Mouse (Mus musculus) layer of hippocampus, adult 9-11 months (tissue): ENCODE measurements around the gene Olfr922.

Experiments used
- DNase-seq: peaks from one replicate; pipeline ENCODE4 v3.0.0; 2022

The Olfr922 gene

GRCm38 (mm10) chr9:38814314-38814713 lies at the start of gene Olfr922:
TSS of gene Olfr922 (plus strand) at chr9:38814614.
- DNase-seq: no peak

GRCm38 (mm10) chr9:38772768-38773167 lies 41.6 kb upstream of the Olfr922 start, which contains the start of gene Olfr921:
TSS of gene Olfr921 (plus strand) at chr9:38773068.
- no peak for DNase-seq

- no peak for DNase-seq
Observed at GRCm38 (mm10) chr9:38792689-38793088, 21.7 kb upstream of the Olfr922 start.

GRCm38 (mm10) chr9:38805696-38806095 lies 8.7 kb upstream of the Olfr922 start:
- DNase-seq: no peak

DNA sequence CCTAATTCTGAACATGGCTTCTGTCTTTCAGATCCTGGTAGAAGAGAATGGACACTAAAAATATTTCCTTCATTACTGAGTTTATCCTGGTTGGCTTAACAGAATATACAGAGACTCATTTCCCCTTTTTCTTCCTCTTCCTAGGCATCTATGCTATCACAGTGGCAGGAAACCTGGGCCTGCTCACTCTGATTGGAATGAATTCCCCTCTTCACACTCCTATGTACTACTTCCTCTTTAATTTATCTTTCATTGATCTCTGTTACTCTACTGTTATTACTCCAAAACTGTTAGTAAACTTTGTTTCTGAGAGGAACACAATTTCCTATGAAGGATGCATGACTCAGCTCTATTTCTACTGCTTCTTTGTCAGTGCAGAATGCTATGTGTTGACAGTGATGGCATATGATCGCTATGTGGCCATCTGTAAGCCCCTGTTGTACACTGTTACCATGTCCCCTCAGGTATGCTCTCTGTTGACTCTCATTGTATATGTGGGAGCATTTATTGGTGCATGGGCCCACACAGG lies 1.1 kb downstream of the Olfr922 start:
- DNase-seq: no peak

DNA sequence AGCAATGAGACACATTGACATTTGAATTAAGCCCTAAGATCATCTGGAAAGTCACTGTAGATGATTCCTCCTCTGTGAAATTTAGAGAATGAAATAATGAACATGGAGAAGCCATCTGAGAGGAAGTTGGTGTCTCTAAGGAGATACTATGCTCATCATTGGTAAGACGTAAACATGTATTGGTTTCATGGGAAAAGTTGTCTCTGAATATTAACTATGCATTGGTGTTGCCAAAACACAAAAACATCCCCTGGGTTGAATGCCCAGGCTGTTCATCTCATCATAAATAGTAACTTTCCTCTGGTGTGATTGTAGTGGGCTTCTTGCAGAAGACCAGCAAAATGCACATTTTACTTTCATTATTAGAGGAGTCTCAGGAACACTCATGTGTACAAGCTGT lies 11.8 kb downstream of the Olfr922 start, which contains the start of gene Olfr923:
Olfr923 (plus strand) TSS at position 301 of the 400 bp plus-strand sequence.
- no peak for DNase-seq

DNA sequence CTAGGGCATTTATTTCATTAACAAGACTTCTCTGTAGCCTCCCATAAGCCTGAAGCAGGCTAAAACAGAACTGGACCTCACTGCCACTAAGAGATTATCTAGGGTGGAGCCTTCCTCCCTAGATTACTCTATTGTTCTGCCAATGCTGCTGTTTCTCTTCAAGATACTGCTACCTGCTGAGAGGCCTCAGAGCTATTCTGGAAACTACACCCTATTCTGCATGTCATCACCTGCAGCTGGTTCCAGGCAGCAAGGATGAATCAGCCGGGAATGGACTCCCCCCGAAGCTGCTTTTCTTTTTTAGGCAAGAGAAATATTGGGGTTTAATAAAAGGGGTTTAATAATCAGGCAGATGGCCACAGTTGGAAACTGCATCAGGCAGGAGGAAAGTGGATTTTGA lies 18.6 kb downstream of the Olfr922 start:
- no peak for DNase-seq

GRCm38 (mm10) chr9:38844149-38844548 lies 29.7 kb downstream of the Olfr922 start, which contains the start of gene Olfr924:
TSS of gene Olfr924 (plus strand) at chr9:38844449.
- no peak for DNase-seq

- no peak for DNase-seq
Observed at GRCm38 (mm10) chr9:38854760-38855159, 40.3 kb downstream of the Olfr922 start, which contains the start of gene Olfr26. TSS of gene Olfr26 (plus strand) at chr9:38855060.
